Mouse (Mus musculus): ENCODE measurements around the gene Dach1.

Dach1 gene

GRCm38 (mm10) chr14:98014053-98014452 is 155.5 kb downstream of the Dach1 start:
- DNase-seq = no peak

- no peak for DNase-seq
Observed at GRCm38 (mm10) chr14:98008501-98008900, 161.1 kb downstream of the Dach1 start.

DNA sequence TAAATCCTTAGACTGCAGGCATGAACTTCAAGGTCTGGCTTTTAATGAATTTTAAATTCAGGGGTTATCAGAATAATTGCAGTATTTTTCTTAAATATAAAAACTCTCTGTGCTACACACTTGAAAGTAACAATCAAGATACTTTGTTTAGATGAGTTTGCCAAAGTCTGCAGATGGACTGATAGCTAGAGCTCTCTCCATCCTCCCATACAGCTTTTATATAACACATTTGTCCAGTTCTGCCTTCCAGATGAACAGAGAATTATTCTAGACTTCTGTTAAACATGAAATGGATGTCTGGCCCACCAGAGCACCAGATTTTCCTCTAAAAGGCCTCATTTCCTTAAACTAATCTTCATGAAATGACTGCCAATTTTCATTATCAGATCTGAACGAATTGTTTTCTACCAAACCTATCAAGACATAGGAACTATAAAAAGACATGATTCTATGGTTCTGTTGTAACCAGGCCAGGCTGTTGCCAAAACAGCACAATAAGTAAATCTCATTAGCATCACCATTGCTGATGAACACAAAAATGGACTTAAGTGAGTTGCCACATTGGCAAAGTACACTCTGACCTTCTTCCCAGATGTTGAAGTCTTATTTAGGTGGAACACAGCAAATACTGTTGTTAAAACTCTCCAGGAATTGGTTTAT is 167.4 kb downstream of the Dach1 start:
- DNase-seq = no peak

GRCm38 (mm10) chr14:97998584-97998983 is 171.0 kb downstream of the Dach1 start:
- no peak for DNase-seq

DNA sequence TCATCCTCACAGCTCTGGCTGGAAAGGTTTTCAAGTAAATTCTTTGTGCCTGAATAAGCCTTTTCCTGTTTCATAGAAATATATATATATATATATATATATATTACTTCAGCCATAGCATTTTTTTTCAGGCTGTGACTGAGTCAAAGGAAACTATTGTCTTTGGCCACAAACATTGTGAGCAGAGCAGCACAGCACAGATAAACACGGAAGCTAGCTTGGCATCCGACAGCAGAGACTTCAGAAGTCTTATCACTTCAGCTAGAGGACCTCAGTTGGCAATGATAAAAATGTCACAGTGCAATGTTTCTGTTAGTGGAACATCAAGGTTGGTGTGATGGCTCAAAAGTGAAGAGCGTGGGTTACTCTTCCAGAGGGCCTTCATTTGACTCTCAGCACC is 186.3 kb downstream of the Dach1 start:
- no peak for DNase-seq

- no peak for DNase-seq
Observed at GRCm38 (mm10) chr14:97982676-97983075, 186.9 kb downstream of the Dach1 start.

DNA sequence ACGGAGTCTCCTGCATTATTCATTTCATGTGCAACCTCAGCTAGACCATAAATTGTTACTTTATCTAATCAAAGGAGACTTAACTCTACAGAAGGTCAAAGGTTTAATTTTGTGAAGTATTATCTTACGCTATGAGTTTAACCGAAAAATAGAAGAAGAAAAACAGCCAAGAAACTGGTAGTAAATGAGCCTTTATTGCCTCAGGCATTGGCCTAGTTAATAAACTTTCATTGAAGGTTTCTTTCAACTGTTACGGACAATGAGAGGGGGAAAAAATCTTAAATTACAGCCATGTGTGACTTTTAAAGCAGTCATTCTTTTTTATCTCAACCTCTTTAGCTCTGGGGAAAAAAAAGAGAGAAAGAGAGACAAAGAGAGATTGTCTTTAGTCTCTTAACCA is 188.7 kb downstream of the Dach1 start:
- DNase-seq = no peak

DNA sequence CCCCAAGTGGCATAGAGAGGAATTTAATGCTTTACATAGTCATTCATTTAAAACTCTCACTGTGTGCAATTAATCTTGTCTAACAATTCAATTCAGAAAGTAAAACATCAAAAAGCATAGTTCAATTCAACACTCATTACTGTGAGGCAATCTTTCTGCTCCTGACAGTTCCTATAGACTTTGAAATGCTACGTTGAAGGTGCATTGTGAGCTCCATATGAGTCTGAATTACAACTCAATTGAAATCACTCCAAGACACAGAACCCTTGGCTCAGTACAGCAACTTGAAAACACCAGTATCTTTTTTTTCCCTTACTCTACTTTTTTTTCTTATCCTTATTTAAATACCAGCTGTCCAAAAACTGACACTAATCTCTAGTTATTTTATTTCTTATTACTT is 193.5 kb downstream of the Dach1 start:
- DNase-seq = no peak

- DNase-seq = no peak
Observed at GRCm38 (mm10) chr14:97975447-97975846, 194.1 kb downstream of the Dach1 start.

DNA sequence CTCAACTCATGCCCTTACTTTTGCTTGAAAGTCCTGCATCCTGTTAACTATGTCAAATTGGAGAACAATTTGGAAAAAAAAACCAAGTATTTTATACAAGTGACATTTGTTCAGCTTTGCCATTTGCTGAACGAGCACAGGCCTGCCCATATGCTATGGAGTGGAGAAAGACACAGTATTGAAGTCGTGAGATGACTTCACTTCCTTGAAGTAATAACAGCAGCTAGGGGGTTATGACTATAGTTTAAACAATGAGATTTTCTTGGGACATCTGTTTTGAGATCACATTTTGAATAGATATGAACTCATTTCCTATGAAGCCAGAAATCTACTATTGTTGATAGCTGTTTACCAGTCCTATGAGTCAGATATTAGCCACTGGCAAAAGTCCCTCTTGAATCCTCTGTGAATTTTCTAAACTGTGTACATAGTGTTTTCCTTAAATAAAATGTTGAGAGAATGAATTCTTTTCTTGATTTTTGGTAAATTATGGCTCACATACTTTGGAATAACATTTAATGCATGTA is 205.0 kb downstream of the Dach1 start:
- no peak for DNase-seq

DNA sequence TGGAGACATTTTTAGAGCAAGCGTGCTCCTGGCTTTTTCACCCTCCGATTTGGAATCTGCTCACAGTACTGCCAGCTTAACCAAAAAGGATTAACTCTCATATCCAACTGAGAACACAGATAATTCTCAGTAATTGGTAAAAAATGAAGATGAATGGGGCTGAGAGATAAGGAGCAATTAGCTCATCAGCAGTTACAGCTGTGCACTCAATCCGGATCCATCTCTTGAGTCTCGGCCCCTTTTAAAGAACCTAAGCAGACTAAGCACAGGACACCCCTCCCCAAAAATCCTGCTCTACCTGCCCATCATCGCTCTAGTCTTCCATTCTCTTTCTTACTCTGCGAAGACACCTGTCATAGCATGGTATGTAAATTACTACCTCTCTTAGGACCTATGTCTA is 205.9 kb downstream of the Dach1 start:
- no peak for DNase-seq

GRCm38 (mm10) chr14:97956356-97956755 is 213.2 kb downstream of the Dach1 start:
- DNase-seq = no peak

DNA sequence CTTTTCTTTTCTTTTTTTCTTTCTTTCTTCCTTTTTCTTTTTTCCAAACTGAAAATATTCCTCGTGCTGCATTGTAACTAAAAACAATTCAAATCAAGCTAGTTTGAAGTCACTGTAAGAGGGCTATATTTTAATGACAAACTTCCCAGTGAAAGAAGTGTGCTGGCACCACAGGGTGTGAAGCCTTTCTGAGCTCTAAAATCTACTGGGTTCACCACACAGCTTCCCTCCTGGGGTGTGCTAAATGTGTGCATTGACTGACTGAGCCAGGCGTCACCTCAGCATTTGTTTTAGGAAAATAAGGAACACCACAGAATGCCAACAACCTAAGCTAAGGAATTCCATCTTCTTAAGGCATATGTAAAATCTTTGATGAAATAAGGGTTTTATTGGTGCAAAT is 224.1 kb downstream of the Dach1 start:
- no peak for DNase-seq

- DNase-seq = no peak
Observed at GRCm38 (mm10) chr14:97944643-97945268, 224.8 kb downstream of the Dach1 start.

DNA sequence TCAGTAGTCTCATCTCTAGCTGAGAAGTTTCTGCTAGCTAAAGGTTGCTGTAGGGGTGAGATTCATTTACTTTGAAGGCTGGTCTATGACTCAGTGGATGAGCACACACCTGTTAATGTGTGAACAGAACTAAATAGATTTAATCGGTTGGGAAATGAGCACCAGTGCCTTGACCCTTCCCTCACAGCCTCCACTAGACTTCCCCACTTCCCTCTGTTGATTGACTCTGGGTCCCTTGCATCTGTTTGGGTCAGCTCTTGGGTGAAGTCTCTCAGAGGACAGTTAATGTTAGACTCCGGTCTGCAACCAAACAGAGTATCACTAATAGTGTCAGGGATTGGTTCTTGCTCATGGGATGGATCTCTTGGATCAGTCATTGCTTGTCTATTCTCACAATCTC is 227.2 kb downstream of the Dach1 start:
- no peak for DNase-seq

- DNase-seq = no peak
Observed at GRCm38 (mm10) chr14:97896622-97897021, 272.9 kb downstream of the Dach1 start.

DNA sequence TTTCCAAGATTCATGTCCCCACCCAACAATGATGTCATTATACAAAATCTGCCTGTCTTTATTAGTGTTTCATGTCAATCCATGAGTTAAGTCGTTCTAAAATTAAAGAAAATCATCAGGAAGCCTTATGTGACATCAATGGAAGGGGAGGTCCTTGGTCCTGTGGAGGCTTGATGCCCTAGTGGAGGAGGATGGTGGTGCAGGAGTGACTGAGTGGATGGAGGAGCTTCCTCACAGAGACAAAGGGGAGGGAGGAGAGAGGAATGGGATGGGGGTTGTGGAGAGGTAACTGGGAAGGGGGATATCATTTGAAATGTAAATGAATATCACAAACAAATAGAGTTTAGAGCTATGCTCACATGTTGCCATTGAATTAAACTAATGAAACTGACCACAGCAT is 287.6 kb downstream of the Dach1 start:
- DNase-seq = no peak

GRCm38 (mm10) chr14:97871001-97871400 is 298.6 kb downstream of the Dach1 start:
- no peak for DNase-seq

DNA sequence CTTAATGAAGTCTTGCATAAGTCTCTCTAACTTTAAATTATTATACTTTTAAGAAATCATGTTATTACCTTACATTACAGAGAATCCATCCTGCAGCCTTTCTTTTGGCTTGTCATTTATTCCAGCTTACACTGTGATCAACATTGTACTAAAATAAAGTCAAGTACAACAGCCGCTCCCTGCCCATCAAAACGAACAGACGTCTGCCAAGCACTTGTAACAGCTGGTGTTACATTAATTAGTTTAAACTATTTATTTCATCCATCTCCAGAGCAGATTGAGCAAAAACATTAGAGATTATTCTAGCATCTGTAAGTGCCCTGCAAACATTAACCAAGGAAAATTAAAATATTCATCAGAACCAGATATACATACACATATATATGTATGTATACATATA is 311.2 kb downstream of the Dach1 start:
- DNase-seq = no peak

DNA sequence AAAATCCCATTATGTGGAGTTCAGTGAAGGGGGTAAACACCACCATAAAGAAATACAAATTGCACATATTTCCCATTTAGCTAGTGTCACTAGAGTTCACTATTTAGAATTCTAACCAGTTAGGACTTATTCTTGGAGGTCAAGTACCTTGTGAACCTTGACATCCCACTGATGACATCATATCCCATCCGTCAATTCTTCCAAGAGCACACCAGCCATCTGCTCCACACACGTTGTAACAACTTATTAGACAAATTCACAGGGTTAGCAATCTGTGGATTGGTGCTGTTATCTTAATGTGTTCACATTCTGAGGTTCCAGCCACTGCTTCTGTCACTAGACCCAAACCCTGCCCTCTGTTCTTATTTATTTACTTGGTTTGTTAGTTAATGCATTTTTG is 312.3 kb downstream of the Dach1 start:
- no peak for DNase-seq

GRCm38 (mm10) chr14:97855345-97855744 is 314.2 kb downstream of the Dach1 start:
- DNase-seq = no peak

DNA sequence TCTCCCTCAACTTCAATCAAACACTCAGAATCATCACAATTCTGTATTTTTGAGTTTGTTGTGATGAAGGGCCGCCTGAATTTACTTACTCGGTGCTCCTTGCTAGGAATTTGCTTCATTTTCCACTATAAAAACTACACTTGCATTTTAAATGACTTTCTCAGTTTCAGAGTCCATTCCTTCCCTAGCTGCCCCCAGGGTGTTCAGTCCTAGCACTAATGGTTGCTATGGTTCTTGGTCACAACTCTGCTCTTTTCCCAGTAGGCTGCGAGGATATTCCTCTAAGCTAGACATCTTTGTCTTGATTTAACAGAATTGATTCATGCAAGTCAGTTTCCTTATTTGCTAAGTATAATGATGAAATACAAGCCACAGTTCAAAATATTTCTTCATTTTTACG is 319.1 kb downstream of the Dach1 start:
- no peak for DNase-seq

GRCm38 (mm10) chr14:97847641-97848040 is 321.9 kb downstream of the Dach1 start:
- no peak for DNase-seq

- DNase-seq = no peak
Observed at GRCm38 (mm10) chr14:97839275-97839674, 330.3 kb downstream of the Dach1 start.

DNA sequence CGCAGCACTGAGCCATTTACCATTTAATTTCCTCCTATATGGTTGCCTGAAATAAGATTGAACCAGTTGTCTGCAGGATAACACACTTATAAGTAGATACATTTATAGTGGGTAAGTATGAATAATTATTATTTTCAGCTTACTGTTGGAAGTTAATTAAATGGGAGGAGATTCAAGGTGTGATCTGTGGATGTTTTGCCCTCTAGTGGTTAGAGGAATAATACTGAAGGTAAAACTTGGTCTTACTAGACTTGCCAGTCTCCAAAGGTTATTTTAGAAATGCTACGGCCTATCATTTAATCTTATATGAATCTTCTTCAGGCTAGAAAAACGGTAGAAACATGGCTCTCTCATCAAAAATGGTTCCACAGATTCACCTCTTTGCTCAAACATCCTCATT is 339.7 kb downstream of the Dach1 start:
- DNase-seq = no peak
